Comparison of ENCODE assay signal across 20 mouse cellular contexts in genomic region chr3:126397451-126397850, GRCm38 (mm10). TPM values are rescaled to one million over a fixed set of nuclear protein-coding genes. Genes with fewer than 3 reads are reported as not detected.
DNase-seq lines count a peak whose midpoint lies in the region; ATAC-seq and TF ChIP-seq lines count a peak whose summit lies in the region.
"Had no signal": no experiment of that assay in that cellular context is flagged by ENCODE, and none has a peak within 500 bp of the region (broad histone marks: within the 10 kb centered on the region; RNA-seq: fewer than 3 reads in every experiment).

No protein-coding gene starts in this region.

- H3K4me2 ChIP-seq in forebrain, embryonic 15.5 days (replicated peaks): no peak overlapping the region
- H3K4me2 ChIP-seq in heart, embryonic 14.5 days (ENCODE audit: low read length): no peak overlapping the region
- no peak overlapping the region for H3K4me2 ChIP-seq in midbrain, embryonic 12.5 days (replicated peaks)
- H3K4me2 ChIP-seq in midbrain, embryonic 13.5 days (replicated peaks): no peak overlapping the region
- H3K4me2 ChIP-seq: embryonic facial prominence, embryonic 13.5 days; kidney, embryonic 15.5 days; limb, embryonic 13.5 days; liver, embryonic 15.5 days had no signal

- H3K4me3 ChIP-seq in forebrain, embryonic 15.5 days: no peak overlapping the region
- no peak overlapping the region for H3K4me3 ChIP-seq in forebrain, embryonic 10.5 days
- H3K4me3 ChIP-seq in heart, embryonic 14.5 days (ENCODE audit: control insufficient read depth in 1 of 2, insufficient read depth in 1 of 2, low read depth in 1 of 2, low read length in 2 of 2): no peak overlapping the region
- H3K4me3 ChIP-seq in midbrain, embryonic 12.5 days: no peak overlapping the region
- H3K4me3 ChIP-seq in midbrain, embryonic 13.5 days (replicated peaks): no peak overlapping the region
- H3K4me3 ChIP-seq: embryonic facial prominence, embryonic 13.5 days; kidney, embryonic 15.5 days; limb, embryonic 13.5 days; liver, embryonic 15.5 days had no signal

- no peak for TF ChIP-seq POLR2A in brain, embryonic 14.5 days (IDR thresholded peaks at IDR 0.05; ENCODE audit: borderline replicate concordance, extremely low read depth, insufficient read depth, insufficient read length, poor library complexity, severe bottlenecking)

- intact Hi-C loops in heart, postnatal 14 days (cut with DNase I): no loop called here

- no peak overlapping the region for H3K27ac ChIP-seq in forebrain, embryonic 15.5 days (replicated peaks)
- H3K27ac ChIP-seq in forebrain, embryonic 10.5 days: no peak overlapping the region
- peak overlapping the region; percentile 58 to 77 for H3K27ac ChIP-seq in heart, embryonic 14.5 days (replicated peaks in 1 of 2; ENCODE audit: control insufficient read depth in 1 of 2, insufficient read depth in 1 of 2, low read depth in 2 of 2, low read length in 2 of 2)
- H3K27ac ChIP-seq in midbrain, embryonic 12.5 days (replicated peaks): no peak overlapping the region
- no peak overlapping the region for H3K27ac ChIP-seq in midbrain, embryonic 13.5 days
- H3K27ac ChIP-seq: embryonic facial prominence, embryonic 13.5 days; kidney, embryonic 15.5 days; limb, embryonic 13.5 days; liver, embryonic 15.5 days had no signal

- peak; percentile 53; the same call in 1 of the 2 replicates for ATAC-seq in forebrain, embryonic 15.5 days (replicated peaks)
- ATAC-seq in heart, embryonic 14.5 days (ENCODE audit: insufficient number of reproducible peaks, insufficient read depth, low FRiP score, low read depth): peak; percentile 76; the same call in 1 of the 2 replicates
- ATAC-seq in midbrain, embryonic 12.5 days (ENCODE audit: low FRiP score, low read depth): peak; percentile 38; the same call in 1 of the 2 replicates
- ATAC-seq in midbrain, embryonic 13.5 days: no peak
- ATAC-seq: intestine, embryonic 16.5 days had no signal

- no peak overlapping the region for H3K9ac ChIP-seq in forebrain, embryonic 15.5 days (replicated peaks)
- H3K9ac ChIP-seq in heart, embryonic 14.5 days (ENCODE audit: low read length): no peak overlapping the region
- H3K9ac ChIP-seq in midbrain, embryonic 12.5 days (replicated peaks): no peak overlapping the region
- no peak overlapping the region for H3K9ac ChIP-seq in midbrain, embryonic 13.5 days (replicated peaks)
- H3K9ac ChIP-seq: embryonic facial prominence, embryonic 13.5 days; kidney, embryonic 15.5 days; limb, embryonic 13.5 days; liver, embryonic 15.5 days had no signal

- no peaks in the 10 kb centered on the region for H3K36me3 ChIP-seq in forebrain, embryonic 15.5 days
- H3K36me3 ChIP-seq in forebrain, embryonic 10.5 days (replicated peaks): no peaks in the 10 kb centered on the region
- H3K36me3 ChIP-seq in heart, embryonic 14.5 days (ENCODE audit: control insufficient read depth, insufficient read depth, low read length): no peaks in the 10 kb centered on the region
- H3K36me3 ChIP-seq in midbrain, embryonic 12.5 days: no peaks in the 10 kb centered on the region
- no peaks in the 10 kb centered on the region for H3K36me3 ChIP-seq in midbrain, embryonic 13.5 days
- H3K36me3 ChIP-seq: embryonic facial prominence, embryonic 13.5 days; kidney, embryonic 15.5 days; limb, embryonic 13.5 days; liver, embryonic 15.5 days had no signal

- no peaks in the 10 kb centered on the region for H3K9me3 ChIP-seq in forebrain, embryonic 15.5 days
- no peaks in the 10 kb centered on the region for H3K9me3 ChIP-seq in forebrain, embryonic 10.5 days
- H3K9me3 ChIP-seq in heart, embryonic 14.5 days (ENCODE audit: control insufficient read depth, low read length): 0 out of 2 replicates have a peak, but pooled peaks cover 5% of the 10 kb centered on the region
- H3K9me3 ChIP-seq in midbrain, embryonic 12.5 days: no peaks in the 10 kb centered on the region
- no peaks in the 10 kb centered on the region for H3K9me3 ChIP-seq in midbrain, embryonic 13.5 days
- H3K9me3 ChIP-seq: embryonic facial prominence, embryonic 13.5 days; kidney, embryonic 15.5 days; limb, embryonic 13.5 days; liver, embryonic 15.5 days had no signal

- 41% methylated on average over 2 of the region's 2 CpGs for WGBS in forebrain, embryonic 15.5 days
- WGBS in forebrain, embryonic 10.5 days: 91% methylated on average over 2 of the region's 2 CpGs
- WGBS in heart, embryonic 14.5 days: 40% methylated on average over 2 of the region's 2 CpGs
- 83% methylated on average over 2 of the region's 2 CpGs for WGBS in midbrain, embryonic 12.5 days
- WGBS in midbrain, embryonic 13.5 days: 85% methylated on average over 2 of the region's 2 CpGs

- no peak for DNase-seq in forebrain, embryonic 10.5 days (ENCODE audit: extremely low spot score, low spot score)
- no peak for DNase-seq in heart, postnatal 14 days
- peak; percentile 59 for DNase-seq in brain, embryonic 14.5 days (ENCODE audit: low read depth)
- no peak for DNase-seq in liver
- DNase-seq: adrenal gland, postnatal 14 days; cerebellum, adult 2 months; gastrocnemius, postnatal 14 days; heart, postnatal 36 days; lung, postnatal 14 days; thymus, adult 2 months had no signal

- no peak for TF ChIP-seq CTCF in brain, embryonic 14.5 days (IDR thresholded peaks at IDR 0.05; ENCODE audit: borderline replicate concordance, extremely low read depth, insufficient read depth, insufficient read length)

- no peaks in the 10 kb centered on the region for H3K4me1 ChIP-seq in forebrain, embryonic 15.5 days
- no peaks in the 10 kb centered on the region for H3K4me1 ChIP-seq in forebrain, embryonic 10.5 days
- peaks cover 3 to 6% of the 10 kb centered on the region in 2 experiments; a peak in 3 of 4 replicates for H3K4me1 ChIP-seq in heart, embryonic 14.5 days (ENCODE audit: control insufficient read depth in 2 of 2, insufficient read depth in 2 of 2, low read length in 2 of 2)
- H3K4me1 ChIP-seq in midbrain, embryonic 12.5 days: no peaks in the 10 kb centered on the region
- H3K4me1 ChIP-seq in midbrain, embryonic 13.5 days (replicated peaks): no peaks in the 10 kb centered on the region
- H3K4me1 ChIP-seq: embryonic facial prominence, embryonic 13.5 days; kidney, embryonic 15.5 days; liver, embryonic 15.5 days had no signal

- no peaks in the 10 kb centered on the region for H3K27me3 ChIP-seq in forebrain, embryonic 15.5 days
- H3K27me3 ChIP-seq in forebrain, embryonic 10.5 days (ENCODE audit: poor library complexity, severe bottlenecking): no peaks in the 10 kb centered on the region
- H3K27me3 ChIP-seq in heart, embryonic 14.5 days (ENCODE audit: control insufficient read depth, insufficient read depth, low read length): no peaks in the 10 kb centered on the region
- H3K27me3 ChIP-seq in midbrain, embryonic 12.5 days: no peaks in the 10 kb centered on the region
- no peaks in the 10 kb centered on the region for H3K27me3 ChIP-seq in midbrain, embryonic 13.5 days
- H3K27me3 ChIP-seq: embryonic facial prominence, embryonic 13.5 days; kidney, embryonic 15.5 days; liver, embryonic 15.5 days had no signal

RNA-seq across cellular contexts. Expression of gene Arsj, which starts 34.0 kb away (rescaled TPM):
- 0.11 and 0.14 TPM in 2 replicates for polyA plus RNA-seq in forebrain, embryonic 15.5 days (2015; fragmentation: Nextera tagmentation; extraction: Ambion mirVana)
- polyA plus RNA-seq in forebrain, embryonic 10.5 days (2016; fragmentation: Nextera tagmentation; extraction: Ambion mirVana): 0.05 and 0.10 TPM in 2 replicates
- polyA plus RNA-seq in heart, embryonic 14.5 days (2014; fragmentation: Nextera tagmentation; extraction: Ambion mirVana): 0.93 and 1.1 TPM in 2 replicates
- under 1 TPM; 0.62 to 0.68 TPM for total RNA-seq in heart, postnatal 14 days (2021)
- 0.14 and 0.18 TPM in 2 replicates for polyA plus RNA-seq in midbrain, embryonic 12.5 days (2016; fragmentation: Nextera tagmentation; extraction: Ambion mirVana)
- polyA plus RNA-seq in midbrain, embryonic 13.5 days (2015; fragmentation: Nextera tagmentation; extraction: Ambion mirVana): 0.07 and 0.18 TPM in 2 replicates
- polyA plus RNA-seq in brain, embryonic 14.5 days (2012; rRNA removed): 0.18 and 0.25 TPM in 2 replicates
- total RNA-seq: common myeloid progenitor, adult 5-6 weeks had no signal

Comparison
In these comparisons a context has a peak if more than half of its experiments do, and no peak if none do; other contexts are left out.
1. H3K27ac ChIP-seq: peak in heart, embryonic 14.5 days (2 of 2); none in forebrain, embryonic 15.5 days (single experiment), forebrain, embryonic 10.5 days (single experiment), midbrain, embryonic 12.5 days (single experiment) and midbrain, embryonic 13.5 days (single experiment).